Mouse (Mus musculus) pancreas, adult 10 weeks (tissue): Measurements from ENCODE around the gene Igbp1b. TPM values are rescaled to one million over a fixed set of nuclear protein-coding genes. Genes with fewer than 3 reads are reported as not detected.

ENCODE experiments used
- polyA plus RNA-seq: library from polyadenylated mRNA; stranded (reverse); fragments of 350-450 nt; fragmentation: Illumina TruSeq; extraction: RNeasy Lipid Tissue Mini Kit (QIAGEN cat#74804); gene quantifications from one replicate; pipeline ENCODE4 v1.2.3, GENCODE M21; 2015; ENCODE audit warnings: low read depth, low replicate concordance; ENCODE audit not compliant: insufficient read depth

The Igbp1b gene
- polyA plus RNA-seq: not detected

GRCm38 (mm10) chr6:138658516-138658915 is at the start of gene Igbp1b:
TSS of gene Igbp1b (minus strand) at chr6:138658544.

Other genes starting within 250 kb of the Igbp1b start
- gene Lmo3, start 76.6 kb downstream of the Igbp1b start, polyA plus RNA-seq: not detected